Mouse (Mus musculus): Measurements from ENCODE around the gene Umod.

DNA sequence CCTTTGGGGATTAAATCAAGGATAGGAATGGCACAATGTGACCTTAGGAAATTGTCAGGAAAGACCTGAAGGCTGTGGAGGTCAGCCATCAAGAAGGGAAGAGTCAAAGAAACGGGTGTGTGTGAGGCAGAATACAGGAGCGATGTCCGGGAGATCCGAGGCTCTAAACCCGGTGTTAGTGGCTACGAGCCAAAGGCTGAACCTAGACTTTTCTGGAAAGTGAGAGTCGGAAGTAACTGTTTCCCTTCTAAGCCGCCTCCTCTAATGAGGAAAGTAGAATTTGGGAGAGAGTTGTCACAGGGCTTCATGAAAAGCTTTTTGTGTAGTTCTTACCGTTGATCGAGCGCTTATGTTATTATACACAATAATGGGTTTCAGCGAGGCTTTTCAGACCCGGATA is 47.4 kb upstream of the Umod start:
- TF ChIP-seq POLR2A (IDR thresholded peaks at IDR 0.05; ENCODE audit: insufficient read depth, low read depth, low read length) (no peak), CTCF (IDR thresholded peaks at IDR 0.05; ENCODE audit: insufficient read depth, low read depth, low read length) (no peak)

Measured in olfactory bulb, adult 2 months (tissue).